Comparison of ENCODE assay signal across 13 mouse cellular contexts in genomic region chr5:122823976-122824375, GRCm38 (mm10). TPM values are rescaled to one million over a fixed set of nuclear protein-coding genes. Genes with fewer than 3 reads are reported as not detected.
DNase-seq lines count a peak whose midpoint lies in the region; ATAC-seq and TF ChIP-seq lines count a peak whose summit lies in the region.
"Had no signal": no experiment of that assay in that cellular context is flagged by ENCODE, and none has a peak within 500 bp of the region (broad histone marks: within the 10 kb centered on the region; RNA-seq: fewer than 3 reads in every experiment).

No protein-coding gene starts in this region.

- 0 out of 2 replicates have a peak, but pooled peaks have one; percentile 6 for TF ChIP-seq CTCF in forebrain, postnatal 0 days (IDR thresholded peaks at IDR 0.05; ENCODE audit: low read depth)
- TF ChIP-seq CTCF in midbrain, postnatal 0 days (IDR thresholded peaks at IDR 0.05) = peak; percentile 15; the same call in 1 of the 2 replicates

- no peak for DNase-seq in forebrain, postnatal 0 days
- DNase-seq in forebrain, embryonic 14.5 days (ENCODE audit: low spot score) = no peak
- no peak for DNase-seq in midbrain, postnatal 0 days (ENCODE audit: low spot score)
- no peak for DNase-seq in midbrain, embryonic 10.5 days (ENCODE audit: low spot score)
- DNase-seq in R1 (ENCODE audit: low read depth, low spot score) = peak; percentile 82
- DNase-seq in thymus, postnatal 25 days = peak; percentile 37
- DNase-seq in Muller cell, postnatal 12 days (ENCODE audit: inconsistent ontology term) = no peak
- DNase-seq: cerebellum, adult 18-20 months had no signal

- H3K4me2 ChIP-seq in forebrain, postnatal 0 days (ENCODE audit: low read depth) = no peak overlapping the region
- H3K4me2 ChIP-seq in forebrain, embryonic 14.5 days (ENCODE audit: low read length) = no peak overlapping the region
- no peak overlapping the region for H3K4me2 ChIP-seq in midbrain, postnatal 0 days (ENCODE audit: low read depth, low read length, poor library complexity, severe bottlenecking)
- H3K4me2 ChIP-seq in forebrain, embryonic 12.5 days = no peak overlapping the region
- H3K4me2 ChIP-seq: kidney, embryonic 15.5 days; limb, embryonic 15.5 days; midbrain, embryonic 13.5 days had no signal

- peaks cover 6% of the 10 kb centered on the region; the same call in 1 of the 2 replicates for H3K36me3 ChIP-seq in forebrain, postnatal 0 days (ENCODE audit: insufficient read depth)
- H3K36me3 ChIP-seq in forebrain, embryonic 14.5 days (ENCODE audit: control insufficient read depth, insufficient read depth, low read length) = peaks cover 4% of the 10 kb centered on the region; the same call in 1 of the 2 replicates
- no peaks in the 10 kb centered on the region for H3K36me3 ChIP-seq in midbrain, postnatal 0 days (ENCODE audit: insufficient read depth, low read length)
- H3K36me3 ChIP-seq in midbrain, embryonic 10.5 days = peaks cover 7% of the 10 kb centered on the region
- H3K36me3 ChIP-seq in forebrain, embryonic 12.5 days (replicated peaks) = no peaks in the 10 kb centered on the region; the same call in 1 of the 2 replicates

- H3K27me3 ChIP-seq in forebrain, postnatal 0 days (ENCODE audit: insufficient read depth, low read length) = no peaks in the 10 kb centered on the region
- no peaks in the 10 kb centered on the region for H3K27me3 ChIP-seq in forebrain, embryonic 14.5 days (replicated peaks; ENCODE audit: control insufficient read depth, insufficient read depth, low read length)
- H3K27me3 ChIP-seq in midbrain, postnatal 0 days (ENCODE audit: insufficient read depth, low read length) = no peaks in the 10 kb centered on the region
- no peaks in the 10 kb centered on the region for H3K27me3 ChIP-seq in midbrain, embryonic 10.5 days (ENCODE audit: low read depth, poor library complexity, severe bottlenecking)
- no peaks in the 10 kb centered on the region for H3K27me3 ChIP-seq in forebrain, embryonic 12.5 days
- H3K27me3 ChIP-seq: kidney, embryonic 15.5 days; limb, embryonic 15.5 days; midbrain, embryonic 13.5 days had no signal

- no peak overlapping the region for H3K9ac ChIP-seq in forebrain, postnatal 0 days
- H3K9ac ChIP-seq in forebrain, embryonic 14.5 days (ENCODE audit: low read length) = no peak overlapping the region
- H3K9ac ChIP-seq in midbrain, postnatal 0 days (replicated peaks; ENCODE audit: low read length, poor library complexity, severe bottlenecking) = no peak overlapping the region
- no peak overlapping the region for H3K9ac ChIP-seq in forebrain, embryonic 12.5 days
- H3K9ac ChIP-seq: kidney, embryonic 15.5 days; limb, embryonic 15.5 days; midbrain, embryonic 13.5 days had no signal

- WGBS in forebrain, postnatal 0 days = 70% methylated on average over 1 of the region's 1 CpGs
- 62% methylated on average over 1 of the region's 1 CpGs for WGBS in forebrain, embryonic 14.5 days
- WGBS in midbrain, postnatal 0 days = 55% methylated on average over 1 of the region's 1 CpGs
- WGBS in midbrain, embryonic 10.5 days = 81% methylated on average over 1 of the region's 1 CpGs
- 76% methylated on average over 1 of the region's 1 CpGs for WGBS in forebrain, embryonic 12.5 days

- H3K9me3 ChIP-seq in forebrain, postnatal 0 days (ENCODE audit: low read length) = no peaks in the 10 kb centered on the region
- no peaks in the 10 kb centered on the region for H3K9me3 ChIP-seq in forebrain, embryonic 14.5 days (replicated peaks; ENCODE audit: control insufficient read depth, low read length)
- H3K9me3 ChIP-seq in midbrain, postnatal 0 days (ENCODE audit: low read length) = no peaks in the 10 kb centered on the region
- no peaks in the 10 kb centered on the region for H3K9me3 ChIP-seq in midbrain, embryonic 10.5 days (replicated peaks)
- no peaks in the 10 kb centered on the region for H3K9me3 ChIP-seq in forebrain, embryonic 12.5 days
- H3K9me3 ChIP-seq: kidney, embryonic 15.5 days; limb, embryonic 15.5 days; midbrain, embryonic 13.5 days had no signal

- no peak overlapping the region for H3K4me3 ChIP-seq in forebrain, postnatal 0 days (ENCODE audit: low read depth, low read length)
- H3K4me3 ChIP-seq in forebrain, embryonic 14.5 days (ENCODE audit: low read depth, low read length) = no peak overlapping the region
- H3K4me3 ChIP-seq in midbrain, postnatal 0 days (ENCODE audit: low read depth, low read length) = no peak overlapping the region
- no peak overlapping the region for H3K4me3 ChIP-seq in midbrain, embryonic 10.5 days
- no peak overlapping the region for H3K4me3 ChIP-seq in forebrain, embryonic 12.5 days (replicated peaks)
- H3K4me3 ChIP-seq: kidney, embryonic 15.5 days; limb, embryonic 15.5 days; midbrain, embryonic 13.5 days had no signal

- no peak overlapping the region for H3K27ac ChIP-seq in forebrain, postnatal 0 days (ENCODE audit: low read depth, low read length)
- H3K27ac ChIP-seq in forebrain, embryonic 14.5 days (ENCODE audit: low read depth, low read length) = no peak overlapping the region
- no peak overlapping the region for H3K27ac ChIP-seq in midbrain, postnatal 0 days (ENCODE audit: low read depth, low read length)
- H3K27ac ChIP-seq in midbrain, embryonic 10.5 days (replicated peaks) = no peak overlapping the region
- no peak overlapping the region for H3K27ac ChIP-seq in forebrain, embryonic 12.5 days
- H3K27ac ChIP-seq: kidney, embryonic 15.5 days; limb, embryonic 15.5 days; midbrain, embryonic 13.5 days had no signal

- peaks cover 9% of the 10 kb centered on the region; the same call in 1 of the 2 replicates for H3K4me1 ChIP-seq in forebrain, postnatal 0 days (ENCODE audit: insufficient read depth)
- H3K4me1 ChIP-seq in forebrain, embryonic 14.5 days (ENCODE audit: control insufficient read depth, insufficient read depth, low read length) = peaks cover 9% of the 10 kb centered on the region
- no peaks in the 10 kb centered on the region for H3K4me1 ChIP-seq in midbrain, postnatal 0 days (ENCODE audit: insufficient read depth, low read length)
- H3K4me1 ChIP-seq in midbrain, embryonic 10.5 days = peaks cover 13% of the 10 kb centered on the region
- H3K4me1 ChIP-seq in forebrain, embryonic 12.5 days = peaks cover 12% of the 10 kb centered on the region

- no peak for ATAC-seq in forebrain, postnatal 0 days
- no peak for ATAC-seq in forebrain, embryonic 14.5 days
- no peak for ATAC-seq in midbrain, postnatal 0 days (ENCODE audit: low FRiP score)
- no peak for ATAC-seq in forebrain, embryonic 12.5 days (ENCODE audit: low FRiP score)
- ATAC-seq: hindbrain, embryonic 16.5 days; midbrain, embryonic 13.5 days had no signal

RNA-seq across cellular contexts. Expression of gene Anapc5, which starts 2.8 kb away (rescaled TPM):
- total RNA-seq in forebrain, postnatal 0 days (2014; rRNA removed) = 522 and 533 TPM in 2 replicates
- polyA plus RNA-seq in forebrain, postnatal 0 days (2015; fragmentation: Nextera tagmentation; extraction: Ambion mirVana) = 373 and 445 TPM in 2 replicates
- 484 and 553 TPM in 2 replicates for polyA plus RNA-seq in forebrain, embryonic 14.5 days (2014; fragmentation: Nextera tagmentation; extraction: Ambion mirVana)
- 463 and 516 TPM in 2 replicates for total RNA-seq in midbrain, postnatal 0 days (2014; rRNA removed)
- polyA plus RNA-seq in midbrain, postnatal 0 days (2015; fragmentation: Nextera tagmentation; extraction: Ambion mirVana) = 461 and 464 TPM in 2 replicates
- 499 and 524 TPM in 2 replicates for polyA plus RNA-seq in midbrain, embryonic 10.5 days (2016; fragmentation: Nextera tagmentation; extraction: Ambion mirVana)
- polyA plus RNA-seq in forebrain, embryonic 12.5 days (2016; fragmentation: Nextera tagmentation; extraction: Ambion mirVana) = 563 and 568 TPM in 2 replicates

RNA-seq across cellular contexts. Expression of gene Rnf34, which starts 25.9 kb away (rescaled TPM):
- 32.1 and 39.3 TPM in 2 replicates for total RNA-seq in forebrain, postnatal 0 days (2014; rRNA removed)
- 46.1 and 46.6 TPM in 2 replicates for polyA plus RNA-seq in forebrain, postnatal 0 days (2015; fragmentation: Nextera tagmentation; extraction: Ambion mirVana)
- 48.9 and 54.3 TPM in 2 replicates for polyA plus RNA-seq in forebrain, embryonic 14.5 days (2014; fragmentation: Nextera tagmentation; extraction: Ambion mirVana)
- total RNA-seq in midbrain, postnatal 0 days (2014; rRNA removed) = 24.5 and 41.5 TPM in 2 replicates
- 36.1 and 38.0 TPM in 2 replicates for polyA plus RNA-seq in midbrain, postnatal 0 days (2015; fragmentation: Nextera tagmentation; extraction: Ambion mirVana)
- polyA plus RNA-seq in midbrain, embryonic 10.5 days (2016; fragmentation: Nextera tagmentation; extraction: Ambion mirVana) = 50.6 and 56.7 TPM in 2 replicates
- 44.1 and 50.1 TPM in 2 replicates for polyA plus RNA-seq in forebrain, embryonic 12.5 days (2016; fragmentation: Nextera tagmentation; extraction: Ambion mirVana)

RNA-seq across cellular contexts. Expression of gene Camkk2, which starts 44.8 kb away (rescaled TPM):
- 89.3 and 106 TPM in 2 replicates for total RNA-seq in forebrain, postnatal 0 days (2014; rRNA removed)
- 76.2 and 93.8 TPM in 2 replicates for polyA plus RNA-seq in forebrain, postnatal 0 days (2015; fragmentation: Nextera tagmentation; extraction: Ambion mirVana)
- polyA plus RNA-seq in forebrain, embryonic 14.5 days (2014; fragmentation: Nextera tagmentation; extraction: Ambion mirVana) = 32.6 and 50.5 TPM in 2 replicates
- total RNA-seq in midbrain, postnatal 0 days (2014; rRNA removed) = 70.5 and 70.9 TPM in 2 replicates
- 66.8 and 67.5 TPM in 2 replicates for polyA plus RNA-seq in midbrain, postnatal 0 days (2015; fragmentation: Nextera tagmentation; extraction: Ambion mirVana)
- polyA plus RNA-seq in midbrain, embryonic 10.5 days (2016; fragmentation: Nextera tagmentation; extraction: Ambion mirVana) = 24.3 and 29.5 TPM in 2 replicates
- 34.5 and 35.1 TPM in 2 replicates for polyA plus RNA-seq in forebrain, embryonic 12.5 days (2016; fragmentation: Nextera tagmentation; extraction: Ambion mirVana)

Comparison
In these comparisons a context has a peak if more than half of its experiments do, and no peak if none do; other contexts are left out.
1. DNase-seq: peak in R1 (single experiment) and thymus, postnatal 25 days (single experiment); none in forebrain, postnatal 0 days (single experiment), forebrain, embryonic 14.5 days (single experiment), midbrain, postnatal 0 days (single experiment), midbrain, embryonic 10.5 days (single experiment) and Muller cell, postnatal 12 days (single experiment).